Mouse (Mus musculus) lung, adult 2 months (tissue): ENCODE measurements at regions not wholly inside any gene's neighbourhood (a gene's known extent, or its start where the extent isn't known, plus 50 kb on each side); places are given as distances from the start of the nearest gene placed in this dataset.

Experiments used
- CTCF ChIP-seq: fragments of 200-500 bp; IDR thresholded peaks from 2 replicates; pipeline ENCODE4 v1.5.1; 2011; ENCODE audit warnings: mild to moderate bottlenecking, low read length, control low read depth; ENCODE audit not compliant: insufficient read depth
- POLR2A ChIP-seq: fragments of 200-500 bp; IDR thresholded peaks from 2 replicates; pipeline ENCODE4 v1.6.1; 2011; ENCODE audit warnings: low read depth, mild to moderate bottlenecking, control low read depth, low read length, borderline replicate concordance; ENCODE audit errors: extremely low read depth

GRCm38 (mm10) chr8:4413764-4414163, 79.1 kb upstream of the Cers4 start:
- TF ChIP-seq CTCF (no peak), POLR2A (no peak)
